Mouse (Mus musculus) inflammation-experienced regulatory T-cells, adult 6 months (primary cell): ENCODE measurements around the gene Gm21083. TPM values are rescaled to one million over a fixed set of nuclear protein-coding genes. Genes with fewer than 3 reads are reported as not detected.
"Not testable (repeated sequence)": the region's sequence is repeated elsewhere in the genome, so short reads cannot be mapped to it uniquely, and the experiment has no call there.

Experiments used
- ATAC-seq: one replicate; pipeline ENCODE4 v1.8.0; 2017
- polyA plus RNA-seq, 3 experiments: library from polyadenylated mRNA; unstranded; fragments of 100-300 nt; shearing (Covaris generic); gene quantifications; one replicate each; pipeline ENCODE4 v1.2.1; 2017

Gm21083 gene
- not detected for polyA plus RNA-seq

DNA sequence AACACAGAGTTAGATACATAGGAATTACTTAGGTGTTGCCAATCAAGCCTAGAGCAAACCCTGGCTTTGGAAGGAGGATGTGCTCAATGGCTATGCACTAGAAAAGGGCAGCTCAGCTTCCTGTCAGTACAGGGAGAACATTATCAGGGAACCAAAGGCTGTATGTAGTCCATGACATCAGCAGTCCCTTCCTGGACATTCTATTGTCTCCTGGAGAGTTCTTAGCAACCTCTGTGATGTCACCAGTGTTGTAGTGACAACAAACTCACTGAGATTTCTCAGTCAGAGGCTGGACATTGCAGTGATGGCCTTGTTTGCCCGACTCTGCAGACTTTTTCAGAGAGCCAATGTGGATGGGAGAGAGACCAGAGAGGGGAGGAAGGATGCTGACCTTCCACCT, at the start of gene Gm21083:
Gm21083 (plus strand) TSS at position 301 of the 400 bp plus-strand sequence.
- ATAC-seq = not testable (repeated sequence)

DNA sequence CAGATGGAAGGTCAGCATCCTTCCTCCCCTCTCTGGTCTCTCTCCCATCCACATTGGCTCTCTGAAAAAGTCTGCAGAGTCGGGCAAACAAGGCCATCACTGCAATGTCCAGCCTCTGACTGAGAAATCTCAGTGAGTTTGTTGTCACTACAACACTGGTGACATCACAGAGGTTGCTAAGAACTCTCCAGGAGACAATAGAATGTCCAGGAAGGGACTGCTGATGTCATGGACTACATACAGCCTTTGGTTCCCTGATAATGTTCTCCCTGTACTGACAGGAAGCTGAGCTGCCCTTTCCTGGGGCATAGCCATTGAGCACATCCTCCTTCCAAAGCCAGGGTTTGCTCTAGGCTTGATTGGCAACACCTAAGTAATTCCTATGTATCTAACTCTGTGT, 48.0 kb upstream of the Gm21083 start, which contains the start of gene Gm21190:
Gm21190 (minus strand) TSS at position 101 of the 400 bp plus-strand sequence.
- not testable (repeated sequence) for ATAC-seq

DNA sequence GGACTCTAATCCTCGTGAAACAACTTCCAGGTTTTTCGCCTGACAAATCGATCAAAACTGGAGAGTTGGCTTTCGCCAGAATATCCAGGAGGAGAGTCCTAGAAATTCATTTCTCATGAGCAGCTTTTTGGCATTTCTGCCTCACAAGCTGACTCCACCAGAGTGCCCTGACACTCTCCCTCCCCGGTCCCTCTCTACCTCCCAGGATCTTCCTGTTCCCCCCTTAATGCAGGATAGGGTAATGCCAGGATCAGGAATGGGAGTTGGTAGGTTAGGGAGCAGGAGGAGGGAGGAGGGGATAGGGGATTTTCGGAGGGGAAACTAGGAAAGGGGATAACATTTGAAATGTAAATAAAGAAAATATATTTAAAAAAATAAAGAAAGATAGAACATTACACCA, 28.5 kb upstream of the Gm21083 start:
- ATAC-seq = not testable (repeated sequence)

DNA sequence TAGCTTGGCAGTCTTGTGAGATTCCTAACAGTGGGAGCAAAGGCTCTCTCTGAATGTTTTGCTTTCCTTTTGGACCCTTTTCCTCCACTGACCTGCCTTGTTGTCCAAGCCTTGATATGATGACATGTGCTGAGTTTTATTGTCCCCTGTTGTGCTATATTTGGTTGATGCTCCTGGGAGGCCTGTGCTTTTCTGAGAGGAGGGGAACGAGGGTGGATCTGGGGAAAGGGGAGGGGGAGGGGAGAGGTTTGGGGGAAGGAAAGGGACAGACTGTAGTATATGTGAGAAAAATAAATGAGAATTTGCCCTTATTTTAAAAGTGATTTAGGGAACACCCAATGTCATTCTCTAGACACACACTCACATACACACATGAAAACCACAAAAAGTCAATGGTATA, 28.0 kb upstream of the Gm21083 start:
- not testable (repeated sequence) for ATAC-seq

DNA sequence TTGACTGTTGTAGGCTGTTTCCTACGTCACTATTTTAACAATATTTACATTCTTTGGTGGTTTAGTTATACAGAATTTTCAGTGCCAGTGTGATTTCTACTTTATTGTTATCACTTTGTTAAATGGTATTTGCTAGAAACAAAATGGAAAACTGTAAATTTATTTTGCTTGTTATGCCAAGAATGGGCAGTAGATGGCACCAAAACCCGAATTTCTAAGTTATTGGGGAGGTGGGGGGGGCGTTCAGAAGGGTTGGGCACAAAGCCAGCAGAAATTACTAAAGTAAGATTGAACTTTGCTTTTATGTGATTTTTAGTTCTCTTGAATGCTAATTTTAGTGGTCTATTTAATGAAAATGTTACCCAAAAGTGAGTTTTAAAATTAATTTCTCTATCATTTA, 27.5 kb upstream of the Gm21083 start:
- not testable (repeated sequence) for ATAC-seq

DNA sequence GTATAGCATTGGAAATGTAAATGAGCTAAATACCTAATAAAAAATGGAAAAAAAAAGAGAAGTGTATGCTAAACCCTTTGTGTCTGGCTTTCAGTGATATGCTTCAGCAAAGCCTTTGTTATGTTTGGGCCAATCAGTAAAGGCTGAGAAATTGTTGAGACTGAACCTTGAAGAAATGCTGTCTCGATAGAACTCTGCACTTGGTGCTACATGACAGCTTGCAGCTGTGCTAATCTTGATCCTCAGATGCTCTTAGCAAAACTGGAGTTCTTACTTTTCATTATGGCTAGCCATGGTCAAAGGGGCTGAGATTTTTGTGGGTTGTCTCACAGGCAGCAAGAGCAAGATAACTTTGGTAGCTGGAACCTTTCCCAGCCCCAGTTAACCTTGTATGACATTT, 18.5 kb upstream of the Gm21083 start:
- not testable (repeated sequence) for ATAC-seq

DNA sequence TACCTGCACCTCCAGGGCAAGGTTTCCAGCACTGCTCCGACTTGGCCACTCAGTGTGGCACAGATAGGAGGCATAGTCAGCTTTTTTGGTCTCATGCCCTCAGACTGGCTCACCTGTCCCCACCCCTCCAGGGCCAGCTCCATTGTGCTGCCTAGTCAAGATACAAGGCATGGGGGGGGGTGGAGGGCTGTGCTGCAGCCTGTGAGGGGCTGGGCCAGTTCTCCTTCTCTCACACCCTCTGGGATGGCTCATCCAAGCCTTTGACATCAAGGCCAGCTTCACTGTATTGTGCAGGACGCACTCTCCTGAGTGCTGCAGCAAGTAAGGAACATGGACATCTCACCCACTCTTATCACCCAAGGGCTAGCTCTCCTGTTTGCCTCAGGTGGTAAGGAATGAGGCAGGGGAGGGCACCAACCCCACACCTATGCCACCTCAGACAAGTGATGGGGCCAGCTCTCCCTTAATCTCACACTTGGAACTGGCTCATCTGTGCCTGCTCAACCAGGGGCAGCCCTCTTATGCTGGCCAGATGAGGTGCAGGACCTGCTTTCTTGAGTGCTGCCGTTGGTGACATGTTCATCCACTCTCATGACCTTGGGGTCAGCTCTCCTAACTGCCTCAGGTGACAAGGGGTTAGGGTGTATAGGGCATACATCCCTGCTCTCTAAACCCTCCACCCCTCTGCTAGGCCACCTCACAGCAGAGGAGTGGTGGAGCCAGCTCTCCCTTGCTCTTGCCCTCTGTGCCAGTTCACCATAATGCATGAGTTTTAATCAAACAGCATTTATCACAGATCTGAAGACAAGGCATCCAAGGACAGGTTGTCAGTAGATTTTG, 15.5 kb upstream of the Gm21083 start:
- not testable (repeated sequence) for ATAC-seq

DNA sequence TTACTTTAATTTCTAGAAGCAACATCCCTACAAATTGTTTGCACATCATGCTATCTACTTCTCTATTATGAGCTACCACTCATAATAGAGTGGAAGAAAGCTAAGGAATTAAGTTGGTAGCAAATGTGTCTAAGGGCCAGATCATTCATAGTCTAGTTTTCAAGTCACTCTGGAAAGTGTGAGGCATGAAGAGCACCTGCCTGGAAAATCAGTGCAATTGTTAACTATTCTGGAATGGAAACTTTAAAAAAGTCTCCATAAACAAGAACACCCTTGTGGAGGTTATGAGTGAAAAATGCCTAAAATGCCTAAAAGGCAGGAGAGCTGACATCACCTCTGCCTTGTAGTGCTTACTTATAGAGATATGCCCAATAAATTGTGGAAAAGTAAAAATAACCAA, 3.4 kb upstream of the Gm21083 start:
- not testable (repeated sequence) for ATAC-seq

DNA sequence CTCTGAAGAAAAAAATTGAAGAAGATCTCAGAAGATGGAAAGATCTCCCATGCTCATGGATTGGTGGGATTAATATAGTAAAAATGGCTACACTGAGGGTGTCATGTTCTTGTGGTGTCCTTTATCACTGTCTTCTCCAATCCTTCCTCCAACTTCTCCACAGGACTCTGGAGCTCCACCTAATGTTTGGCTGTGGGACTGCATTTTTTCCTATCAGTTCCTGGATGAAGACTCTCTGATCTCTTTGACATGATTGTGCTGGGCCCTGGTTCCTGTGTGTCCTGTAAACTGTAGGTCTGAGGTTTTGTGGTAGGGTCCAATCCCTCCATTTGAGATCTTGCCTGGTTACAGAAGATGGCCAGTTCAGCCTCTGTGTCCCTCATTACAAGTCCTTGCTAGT, 9.2 kb downstream of the Gm21083 start:
- ATAC-seq = not testable (repeated sequence)

DNA sequence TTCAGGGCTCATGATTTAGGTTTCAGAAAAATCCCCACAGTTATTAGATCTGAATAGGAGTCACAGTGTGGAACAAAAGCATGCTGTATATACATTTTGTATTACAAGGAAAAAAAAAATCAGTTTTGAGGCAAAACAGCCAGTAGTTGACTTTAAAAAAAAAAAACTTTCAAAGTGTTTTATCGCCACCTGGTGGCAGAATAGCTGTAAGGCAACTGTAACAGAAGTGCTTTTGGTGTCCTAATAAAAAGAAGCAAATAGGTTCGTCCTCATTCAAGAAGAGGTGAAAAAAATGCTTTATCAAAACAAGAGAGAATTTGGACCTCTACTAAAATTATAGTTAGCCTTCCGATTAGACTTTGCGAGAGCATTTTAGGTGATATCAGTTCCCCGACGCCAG, 11.2 kb downstream of the Gm21083 start:
- ATAC-seq = not testable (repeated sequence)

DNA sequence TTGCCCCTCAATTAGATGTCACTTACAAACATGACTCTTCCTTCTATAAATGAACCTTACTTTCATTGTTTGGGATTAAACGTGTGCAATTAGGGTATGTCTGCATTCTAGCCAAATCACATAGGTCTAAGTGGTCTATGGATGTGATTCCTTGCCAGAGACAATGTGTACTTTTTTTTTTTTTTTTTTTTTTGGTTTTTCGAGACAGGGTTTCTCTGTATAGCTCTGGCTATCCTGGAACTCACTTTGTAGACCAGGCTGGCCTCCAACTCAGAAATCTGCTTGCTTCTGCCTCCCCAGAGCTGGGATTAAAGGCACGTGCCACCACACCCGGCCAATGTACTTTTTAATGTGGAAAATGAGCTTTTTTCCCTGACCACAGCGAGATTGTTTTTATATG, 13.5 kb downstream of the Gm21083 start:
- not testable (repeated sequence) for ATAC-seq

DNA sequence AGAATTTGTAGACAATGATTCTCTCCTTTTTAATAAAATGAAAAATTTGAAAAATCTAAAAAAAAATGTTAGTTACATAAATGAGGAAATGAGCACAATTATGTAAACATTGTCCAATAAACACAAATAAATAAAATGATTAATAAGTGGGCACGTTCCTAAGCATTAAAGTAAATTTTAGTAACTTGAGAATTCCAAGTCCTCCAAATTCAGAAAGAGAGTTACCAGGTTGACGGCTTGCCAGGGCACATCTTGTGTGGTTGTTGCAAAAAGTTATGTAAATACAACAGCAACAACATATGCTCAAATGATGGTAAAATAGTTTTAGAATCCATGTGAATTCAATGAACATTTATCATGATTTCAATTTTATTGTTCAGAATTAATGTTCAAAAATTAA, 14.4 kb downstream of the Gm21083 start:
- not testable (repeated sequence) for ATAC-seq

DNA sequence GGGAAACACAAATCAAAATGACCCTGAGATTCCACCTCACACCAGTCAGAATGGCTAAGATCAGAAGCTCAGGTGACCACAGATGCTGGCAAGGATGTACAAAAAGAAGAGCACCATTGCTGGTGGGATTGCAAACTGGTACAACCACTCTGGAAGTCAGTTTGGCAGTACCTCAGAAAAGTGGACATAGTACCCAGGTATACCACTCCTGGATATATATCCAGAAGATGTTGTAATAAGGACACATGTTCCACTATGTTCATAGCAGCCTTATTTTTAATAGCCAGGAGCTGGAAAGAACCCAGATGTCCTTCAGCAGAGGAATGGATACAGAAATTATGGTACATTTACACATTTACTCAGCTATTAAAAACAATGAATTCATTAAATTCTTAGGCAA, 21.7 kb downstream of the Gm21083 start:
- not testable (repeated sequence) for ATAC-seq

DNA sequence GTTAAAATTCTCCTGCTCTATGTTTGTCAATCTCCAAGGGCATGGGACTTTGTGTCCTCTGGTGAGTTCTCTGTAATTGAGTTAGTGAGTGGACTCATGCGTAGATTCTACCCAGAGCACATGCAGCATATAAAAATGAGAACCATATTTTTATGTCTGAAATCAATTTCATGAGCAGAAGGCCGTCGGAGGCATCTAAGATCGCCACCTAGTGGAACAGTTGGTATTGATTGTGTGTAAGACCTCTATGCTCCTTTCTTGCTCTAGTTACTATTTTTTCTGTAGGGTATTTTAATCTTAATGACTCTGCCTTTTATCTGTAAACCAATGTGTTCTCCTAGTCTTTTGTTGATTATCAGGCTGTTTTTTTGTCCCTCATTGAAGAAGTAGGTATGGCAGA, 23.2 kb downstream of the Gm21083 start:
- ATAC-seq = not testable (repeated sequence)

DNA sequence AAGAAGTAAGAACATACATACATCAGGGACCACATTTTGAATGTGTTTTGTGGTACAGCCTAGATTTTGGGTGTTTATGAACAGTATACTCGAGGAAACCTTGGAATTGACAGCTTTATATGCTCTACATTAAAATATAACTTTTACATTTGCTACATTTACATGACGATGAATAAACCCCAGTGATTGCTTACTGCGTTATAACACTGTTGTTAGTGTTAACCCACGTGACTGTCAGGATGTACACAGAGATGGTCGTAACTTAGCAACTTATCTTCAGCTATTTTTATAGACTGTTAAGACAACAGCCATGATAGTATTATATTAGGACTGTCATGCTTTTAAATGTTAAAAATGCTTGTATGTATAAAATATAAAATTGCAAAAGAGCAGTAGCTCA, 24.3 kb downstream of the Gm21083 start:
- not testable (repeated sequence) for ATAC-seq

DNA sequence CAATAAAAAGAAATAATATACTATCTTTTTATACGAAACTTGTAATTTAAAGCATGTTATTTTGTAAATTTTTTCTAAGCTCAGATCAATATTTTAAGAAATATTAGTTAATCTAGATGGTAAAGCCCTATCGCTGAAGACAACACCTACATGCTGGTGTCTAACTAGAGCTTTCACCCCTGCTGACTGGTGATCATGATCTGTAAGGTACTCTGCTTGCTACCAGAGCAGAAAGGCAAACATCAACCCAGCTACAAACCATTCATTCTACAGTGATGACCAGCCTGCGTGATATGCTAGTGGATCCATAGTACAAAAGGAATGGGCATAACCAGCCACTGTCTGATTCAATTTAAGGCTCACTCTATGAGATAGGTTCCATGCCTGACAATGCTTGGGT, 24.8 kb downstream of the Gm21083 start:
- ATAC-seq = not testable (repeated sequence)

DNA sequence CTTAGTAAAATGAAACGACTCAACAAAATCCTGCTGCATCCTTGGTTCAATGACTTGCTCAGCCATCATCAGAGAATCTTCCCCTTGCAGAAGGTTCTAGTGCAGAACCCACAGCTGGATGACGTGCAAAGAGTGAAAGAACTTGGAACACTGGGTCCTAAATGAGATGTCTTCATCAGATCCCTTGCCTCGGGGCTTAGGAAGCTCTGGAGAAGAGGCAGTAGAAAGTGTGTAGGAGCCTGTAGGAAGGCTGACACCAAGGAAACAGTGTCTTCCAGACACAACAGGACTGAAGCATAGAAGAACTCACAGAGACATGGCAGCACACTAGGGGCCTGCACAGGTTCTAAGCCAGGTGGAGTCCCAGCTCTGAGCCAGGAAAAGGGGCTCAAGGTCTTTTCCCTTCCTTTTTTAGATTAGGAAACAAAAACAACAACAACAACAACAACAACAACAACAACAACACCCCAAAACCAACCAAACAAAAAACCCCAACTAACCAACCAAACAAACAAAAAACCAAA, 25.4 kb downstream of the Gm21083 start:
- not testable (repeated sequence) for ATAC-seq

DNA sequence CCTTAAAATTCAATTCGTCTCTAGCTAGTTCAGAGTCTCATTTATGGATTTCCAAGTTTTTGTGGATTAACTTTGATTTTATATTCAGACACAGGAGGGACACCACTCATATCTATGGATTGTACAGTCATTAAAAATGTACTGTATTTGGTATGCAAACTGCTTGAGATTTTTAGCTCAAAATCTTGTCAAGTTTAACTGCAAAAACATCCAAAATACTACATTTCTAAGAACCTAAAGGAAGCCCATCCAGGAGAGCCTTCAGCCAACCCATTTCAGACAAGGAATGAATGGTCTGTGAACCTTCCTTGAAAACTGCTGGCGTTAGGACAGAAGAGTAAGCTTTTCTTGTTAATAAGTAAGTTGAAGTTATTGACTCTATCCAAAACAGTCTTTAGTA, 25.9 kb downstream of the Gm21083 start:
- ATAC-seq = not testable (repeated sequence)

DNA sequence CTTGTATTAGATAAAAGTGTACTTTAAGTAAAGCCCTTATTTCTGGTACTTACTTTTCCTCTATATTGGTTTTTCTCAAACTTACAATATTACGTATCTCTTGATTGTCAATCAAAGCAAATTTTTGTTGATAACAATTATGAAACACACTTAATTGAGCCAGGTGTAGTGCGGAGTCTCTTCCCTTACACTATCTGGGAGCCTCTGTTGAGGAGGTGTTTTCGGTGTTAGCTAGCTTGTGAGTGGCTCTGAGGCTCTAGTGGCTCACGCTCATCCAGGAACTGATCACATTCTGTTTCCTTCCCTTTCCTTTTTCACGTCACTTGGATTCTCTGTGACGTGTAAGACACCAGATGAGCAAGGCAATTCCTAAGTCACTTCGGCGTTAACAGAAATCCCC, 26.5 kb downstream of the Gm21083 start:
- not testable (repeated sequence) for ATAC-seq

DNA sequence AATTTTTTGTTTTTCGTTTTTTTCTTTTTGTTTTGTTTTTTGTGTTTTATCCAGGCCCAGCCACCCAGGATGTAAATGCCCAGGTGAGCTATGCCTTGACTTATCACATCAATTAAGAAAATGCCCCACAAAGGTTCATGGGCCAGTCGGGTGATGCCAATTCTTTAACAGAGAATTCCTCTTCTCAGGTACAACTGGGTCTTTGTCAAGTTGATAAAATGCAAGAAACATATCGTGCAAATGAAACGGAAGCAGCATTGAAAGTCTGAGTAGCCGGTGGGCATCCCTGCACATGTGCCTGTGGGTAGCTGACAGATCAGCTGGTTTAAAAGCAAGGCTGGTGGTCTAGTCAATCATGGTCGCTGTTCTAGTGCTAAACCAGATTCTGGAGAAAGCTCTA, 29.5 kb downstream of the Gm21083 start:
- not testable (repeated sequence) for ATAC-seq

DNA sequence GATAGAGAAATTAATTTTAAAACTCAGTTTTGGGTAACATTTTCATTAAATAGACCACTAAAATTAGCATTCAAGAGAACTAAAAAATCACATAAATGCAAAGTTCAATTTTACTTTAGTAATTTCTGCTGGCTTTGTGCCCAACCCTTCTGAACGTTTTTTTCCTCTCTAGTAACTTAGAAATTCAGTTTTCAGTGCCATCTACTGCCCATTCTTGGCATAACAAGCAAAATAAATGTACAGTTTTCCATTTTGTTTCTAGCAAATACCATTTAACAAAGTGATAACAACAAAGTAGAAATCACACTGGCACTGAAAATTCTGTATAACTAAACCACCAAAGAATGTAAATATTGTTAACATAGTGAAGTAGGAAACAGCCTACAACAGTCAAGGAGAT, 33.6 kb downstream of the Gm21083 start:
- ATAC-seq = not testable (repeated sequence)

DNA sequence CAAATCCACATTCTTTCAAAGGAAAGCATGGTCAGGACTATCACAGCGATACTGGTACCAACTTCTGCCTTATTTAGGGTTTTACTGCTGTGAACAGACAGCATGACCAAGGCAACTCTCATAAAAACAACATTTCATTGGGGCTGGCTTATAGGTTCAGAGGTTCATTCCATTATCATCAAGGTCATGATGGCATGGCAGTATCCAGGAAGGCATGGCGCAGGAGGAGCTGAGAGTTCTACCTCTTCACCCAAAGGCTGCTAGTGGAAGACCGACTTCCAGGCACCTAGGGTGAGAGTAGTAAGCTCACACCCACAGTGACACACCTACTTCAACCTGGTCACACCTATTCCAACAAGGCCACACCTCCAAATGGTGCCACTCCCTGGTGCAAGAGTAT, 39.1 kb downstream of the Gm21083 start:
- ATAC-seq = not testable (repeated sequence)

DNA sequence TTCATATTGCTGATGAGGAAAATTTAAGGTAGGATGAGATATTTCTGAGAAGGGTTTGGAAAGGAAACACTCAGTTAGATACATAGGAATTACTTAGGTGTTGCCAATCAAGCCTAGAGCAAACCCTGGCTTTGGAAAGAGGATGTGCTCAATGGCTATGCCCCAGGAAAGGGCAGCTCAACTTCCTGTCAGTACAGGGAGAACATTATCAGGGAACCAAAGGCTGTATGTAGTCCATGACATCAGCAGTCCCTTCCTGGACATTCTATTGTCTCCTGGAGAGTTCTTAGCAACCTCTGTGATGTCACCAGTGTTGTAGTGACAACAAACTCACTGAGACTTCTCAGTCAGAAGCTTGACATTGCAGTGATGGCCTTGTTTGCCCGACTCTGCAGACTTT, 41.6 kb downstream of the Gm21083 start, which contains the start of gene Speer4d:
Speer4d (plus strand) TSS at position 301 of the 400 bp plus-strand sequence.
- ATAC-seq = not testable (repeated sequence)

DNA sequence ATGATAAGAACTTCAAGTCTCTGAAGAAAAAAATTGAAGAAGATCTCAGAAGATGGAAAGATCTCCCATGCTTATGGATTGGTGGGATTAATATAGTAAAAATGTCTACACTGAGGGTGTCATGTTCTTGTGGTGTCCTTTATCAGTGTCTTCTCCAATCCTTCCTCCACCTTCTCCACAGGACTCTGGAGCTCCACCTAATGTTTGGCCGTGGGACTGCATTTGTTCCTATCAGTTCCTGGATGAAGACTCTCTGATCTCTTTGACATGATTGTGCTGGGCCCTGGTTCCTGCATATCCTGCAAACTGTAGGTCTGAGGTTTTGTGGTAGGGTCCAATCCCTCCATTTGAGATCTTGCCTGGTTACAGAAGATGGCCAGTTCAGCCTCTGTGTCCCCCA, 51.0 kb downstream of the Gm21083 start:
- ATAC-seq = not testable (repeated sequence)
